Mouse (Mus musculus) MEL (cell line): ENCODE measurements around the gene Ccr1l1. TPM values are rescaled to one million over a fixed set of nuclear protein-coding genes. Genes with fewer than 3 reads are reported as not detected.

ENCODE experiments used
- DNase-seq: peaks from one replicate; pipeline ENCODE4 v3.0.0; 2011; ENCODE audit warnings: low read depth, low spot score
- H3K27ac ChIP-seq: 2 replicates; pipeline ENCODE4 v1.5.1; 2012; ENCODE audit warnings: low read depth, mild to moderate bottlenecking, control low read depth, low read length, moderate library complexity; ENCODE audit not compliant: control insufficient read depth
- H3K27me3 ChIP-seq, 2 experiments: fragments of 150-350 bp in 1 of 2; sonication (generic) in 1 of 2; 2 replicates each; pipeline ENCODE4 v1.6.1; 2012; ENCODE audit warnings: low read length in 2 of 2, mild to moderate bottlenecking in 2 of 2, improper control_type of control experiment in 1 of 2, moderate library complexity in 1 of 2; ENCODE audit not compliant: insufficient read depth in 2 of 2, control insufficient read depth in 1 of 2
- H3K36me3 ChIP-seq, 2 experiments: 2 replicates each; pipeline ENCODE4 v1.6.1; 2012 to 2014; ENCODE audit warnings: low read length in 2 of 2, improper control_type of control experiment in 1 of 2, inconsistent platforms in 1 of 2, mild to moderate bottlenecking in 1 of 2; ENCODE audit not compliant: insufficient read depth in 2 of 2, control insufficient read depth in 1 of 2
- H3K4me1 ChIP-seq, 2 experiments: fragments of 150-350 bp in 1 of 2; sonication (generic) in 1 of 2; 2 replicates each; pipeline ENCODE4 v1.6.1; 2012; ENCODE audit warnings: low read length in 2 of 2, improper control_type of control experiment in 1 of 2, mild to moderate bottlenecking in 1 of 2; ENCODE audit not compliant: insufficient read depth in 2 of 2, control insufficient read depth in 1 of 2
- H3K4me3 ChIP-seq, 2 experiments: fragments of 150-350 bp in 1 of 2; sonication (generic) in 1 of 2; 2 replicates each; pipeline ENCODE4 v1.5.1; 2012; ENCODE audit warnings: low read depth in 2 of 2, low read length in 2 of 2, mild to moderate bottlenecking in 2 of 2, moderate library complexity in 2 of 2, control low read depth in 1 of 2, improper control_type of control experiment in 1 of 2; ENCODE audit not compliant: control insufficient read depth in 1 of 2, insufficient read depth in 1 of 2
- H3K79me2 ChIP-seq: 2 replicates; pipeline ENCODE4 v1.6.1; 2012; ENCODE audit warnings: mild to moderate bottlenecking, low read length, moderate library complexity; ENCODE audit not compliant: control insufficient read depth, poor library complexity, insufficient read depth
- H3K9ac ChIP-seq: 2 replicates; pipeline ENCODE4 v1.6.1; 2012; ENCODE audit warnings: low read depth, mild to moderate bottlenecking, control low read depth, low read length, moderate library complexity; ENCODE audit not compliant: control insufficient read depth, poor library complexity, severe bottlenecking
- H3K9me3 ChIP-seq: fragments of 150-350 bp; sonication (generic); replicated peaks from 2 replicates; pipeline ENCODE4 v1.6.1; 2012; ENCODE audit warnings: mild to moderate bottlenecking, low read length, improper control_type of control experiment, moderate library complexity; ENCODE audit not compliant: insufficient read depth
- EP300 ChIP-seq, 2 experiments: IDR thresholded peaks; 2 replicates each; pipeline ENCODE4 v1.6.1; 2011; ENCODE audit warnings: improper control_type of control experiment in 2 of 2, low read length in 2 of 2, low read depth in 1 of 2, mild to moderate bottlenecking in 1 of 2
- ETS1 ChIP-seq: IDR thresholded peaks from 2 replicates; pipeline ENCODE4 v1.6.1; 2012; ENCODE audit warnings: low read depth, mild to moderate bottlenecking, inconsistent platforms, low read length, improper control_type of control experiment, moderate library complexity
- GATA1 ChIP-seq: IDR thresholded peaks from 2 replicates; pipeline ENCODE4 v1.6.1; 2011; ENCODE audit warnings: low read depth, low read length, improper control_type of control experiment
- JUND ChIP-seq: IDR thresholded peaks from 2 replicates; pipeline ENCODE4 v1.6.1; 2011; ENCODE audit warnings: low read depth, mild to moderate bottlenecking, improper control_type of control experiment, low read length
- KAT2A ChIP-seq: conservative IDR thresholded peaks from 2 replicates; pipeline ENCODE4 v1.6.1; 2012; ENCODE audit warnings: low read depth, low read length, improper control_type of control experiment, inconsistent platforms
- MAFK ChIP-seq: IDR thresholded peaks from 2 replicates; pipeline ENCODE4 v1.6.1; 2011; ENCODE audit warnings: low read depth, mild to moderate bottlenecking, low read length, improper control_type of control experiment, borderline replicate concordance
- MAX ChIP-seq: IDR thresholded peaks from 2 replicates; pipeline ENCODE4 v1.6.1; 2011; ENCODE audit warnings: low read length, improper control_type of control experiment
- MYC ChIP-seq: IDR thresholded peaks from 2 replicates; pipeline ENCODE4 v1.6.1; 2011; ENCODE audit warnings: low read depth, mild to moderate bottlenecking, low read length, improper control_type of control experiment, moderate library complexity
- NELFE ChIP-seq: IDR thresholded peaks from 2 replicates; pipeline ENCODE4 v1.6.1; 2011; ENCODE audit warnings: low read depth, low read length, improper control_type of control experiment
- POLR2A ChIP-seq, 2 experiments: IDR thresholded peaks; 2 replicates each; pipeline ENCODE4 v1.6.1; 2011 to 2012; ENCODE audit warnings: low read length in 2 of 2, mild to moderate bottlenecking in 2 of 2, control low read depth in 1 of 2, improper control_type of control experiment in 1 of 2, low read depth in 1 of 2, moderate library complexity in 1 of 2; ENCODE audit not compliant: control insufficient read depth in 1 of 2, insufficient read depth in 1 of 2, poor library complexity in 1 of 2
- SMC3 ChIP-seq: IDR thresholded peaks from 2 replicates; pipeline ENCODE4 v1.6.1; 2011; ENCODE audit warnings: low read depth, low read length, improper control_type of control experiment
- TAL1 ChIP-seq: IDR thresholded peaks from 2 replicates; pipeline ENCODE4 v1.6.1; 2012; ENCODE audit warnings: mild to moderate bottlenecking, inconsistent platforms, low read length, moderate library complexity, mixed read lengths
- TBP ChIP-seq: IDR thresholded peaks from 2 replicates; pipeline ENCODE4 v1.8.0; 2011; ENCODE audit warnings: low read depth, low read length, improper control_type of control experiment
- TCF12 ChIP-seq: IDR thresholded peaks from 2 replicates; pipeline ENCODE4 v1.6.1; 2014; ENCODE audit warnings: low read depth, mild to moderate bottlenecking, inconsistent platforms, low read length, improper control_type of control experiment, moderate library complexity
- UBTF ChIP-seq: IDR thresholded peaks from 2 replicates; pipeline ENCODE4 v1.6.1; 2012; ENCODE audit warnings: low read depth, mild to moderate bottlenecking, inconsistent platforms, low read length, improper control_type of control experiment, moderate library complexity, borderline replicate concordance; ENCODE audit not compliant: insufficient read depth
- USF1 ChIP-seq: IDR thresholded peaks from 2 replicates; pipeline ENCODE4 v1.6.1; 2014; ENCODE audit warnings: low read depth, mild to moderate bottlenecking, inconsistent platforms, low read length, improper control_type of control experiment, moderate library complexity
- USF2 ChIP-seq, 2 experiments: IDR thresholded peaks; 2 replicates each; pipeline ENCODE4 v1.6.1; 2011 to 2012; ENCODE audit warnings: improper control_type of control experiment in 2 of 2, low read length in 2 of 2, borderline replicate concordance in 1 of 2, inconsistent platforms in 1 of 2, low read depth in 1 of 2, mild to moderate bottlenecking in 1 of 2; ENCODE audit not compliant: insufficient read depth in 1 of 2
- ZKSCAN1 ChIP-seq: IDR thresholded peaks from 2 replicates; pipeline ENCODE4 v1.6.1; 2012; ENCODE audit warnings: low read depth, mild to moderate bottlenecking, inconsistent platforms, low read length, improper control_type of control experiment, moderate library complexity
- polyA plus RNA-seq, 2 experiments: library from polyadenylated mRNA; stranded (reverse) in 1 of 2; unstranded in 1 of 2; fragments of >175 nt in 1 of 2; fragments of >200 nt in 1 of 2; gene quantifications; 2 replicates each; pipeline versions ENCODE4 v1.2.1 to v1.2.4; 2012; ENCODE audit warnings: low replicate concordance in 2 of 2, low read depth in 1 of 2; ENCODE audit not compliant: insufficient read length in 2 of 2, insufficient read depth in 1 of 2, missing spikeins in 1 of 2
- total RNA-seq: library from RNA; depleted of rRNA; stranded (reverse); fragments of 300-350 nt; gene quantifications from 2 replicates; pipeline ENCODE4 v1.2.3, GENCODE M21; 2012

The Ccr1l1 gene
- total and polyA plus RNA-seq, 3 experiments, result not detected

- Histone ChIP-seq H3K4me1 (peaks cover 5 to 10% of the 10 kb centered on the region in 2 experiments), H3K4me3 (no peak overlapping the region), H3K36me3 (peaks cover 0 to 11% of the 10 kb centered on the region in 2 experiments; a peak in 2 of 4 replicates), H3K79me2 (no peaks in the 10 kb centered on the region), H3K9me3 (no peaks in the 10 kb centered on the region), H3K27ac (no peak overlapping the region), H3K9ac (no peak overlapping the region), H3K27me3 (no peaks in the 10 kb centered on the region; a peak in 2 of 4 replicates)
- TF ChIP-seq UBTF (no peak), USF1 (no peak)
- DNase-seq, result no peak
Observed at GRCm38 (mm10) chr9:124012691-124013090, 34.5 kb upstream of the Ccr1l1 start.

- Histone ChIP-seq H3K4me1 (peaks cover 4 to 11% of the 10 kb centered on the region in 2 experiments), H3K4me3 (no peak overlapping the region), H3K9me3 (no peaks in the 10 kb centered on the region), H3K9ac (no peak overlapping the region), H3K36me3 (peaks cover 0 to 18% of the 10 kb centered on the region in 2 experiments; a peak in 2 of 4 replicates), H3K27ac (no peak overlapping the region), H3K27me3 (no peaks in the 10 kb centered on the region), H3K79me2 (no peaks in the 10 kb centered on the region)
- DNase-seq, result no peak
- TF ChIP-seq MYC (no peak), TBP (no peak), USF2 (IDR thresholded peaks at IDR 0.05; ENCODE audit: borderline replicate concordance in 1 of 2, insufficient read depth in 1 of 2, low read depth in 1 of 2, low read length in 2 of 2) (no peak)
Observed at GRCm38 (mm10) chr9:123999784-124000183, 21.6 kb upstream of the Ccr1l1 start.

GRCm38 (mm10) chr9:123997719-123998118, 19.5 kb upstream of the Ccr1l1 start:
- DNase-seq, result peak; percentile 50
- Histone ChIP-seq H3K27me3 (no peaks in the 10 kb centered on the region), H3K79me2 (no peaks in the 10 kb centered on the region), H3K27ac (no peak overlapping the region), H3K36me3 (peaks cover 0 to 21% of the 10 kb centered on the region in 2 experiments; a peak in 2 of 4 replicates), H3K4me3 (no peak overlapping the region), H3K9ac (no peak overlapping the region), H3K9me3 (no peaks in the 10 kb centered on the region), H3K4me1 (peaks cover 4 to 14% of the 10 kb centered on the region in 2 experiments)
- no peak for TF ChIP-seq NELFE
- no peak for TF ChIP-seq ETS1
- no peak for TF ChIP-seq SMC3
- TF ChIP-seq MYC, result no peak
- TF ChIP-seq USF2 (IDR thresholded peaks at IDR 0.05; ENCODE audit: borderline replicate concordance in 1 of 2, insufficient read depth in 1 of 2, low read depth in 1 of 2, low read length in 2 of 2), result no peak
- peak; percentile 37; the same call in 1 of the 2 replicates for TF ChIP-seq GATA1
- peak; percentile 44 to 55; a peak in 2 of 4 replicates for TF ChIP-seq EP300 (IDR thresholded peaks at IDR 0.05; ENCODE audit: low read depth in 1 of 2, low read length in 2 of 2)
- TF ChIP-seq TBP, result no peak
- no peak for TF ChIP-seq ZKSCAN1
- TF ChIP-seq TCF12, result peak; percentile 20; the same call in 1 of the 2 replicates
- TF ChIP-seq TAL1, result no peak
- TF ChIP-seq KAT2A, result no peak
- no peak for TF ChIP-seq MAFK
- no peak for TF ChIP-seq MAX
- no peak for TF ChIP-seq POLR2A (IDR thresholded peaks at IDR 0.05; ENCODE audit: control insufficient read depth in 1 of 2, insufficient read depth in 1 of 2, low read depth in 1 of 2, low read length in 2 of 2, poor library complexity in 1 of 2)
- TF ChIP-seq JUND, result no peak
